Mouse (Mus musculus) frontal cortex, postnatal 14 days (tissue): ENCODE results near the gene Gcnt2.
"Not testable (repeated sequence)": the region's sequence is repeated elsewhere in the genome, so short reads cannot be mapped to it uniquely, and the experiment has no call there.

ENCODE experiments used
- DNase-seq, 2 experiments: peaks; one replicate each; pipeline ENCODE4 v3.0.0; 2022; ENCODE audit warnings: low spot score in 2 of 2

Gcnt2 gene

GRCm38 (mm10) chr13:40998537-40998936, 139.0 kb downstream of the Gcnt2 start:
- not testable (repeated sequence) for DNase-seq

GRCm38 (mm10) chr13:41000140-41000925, 140.8 kb downstream of the Gcnt2 start:
- DNase-seq = peak; percentile 27 to 37

DNA sequence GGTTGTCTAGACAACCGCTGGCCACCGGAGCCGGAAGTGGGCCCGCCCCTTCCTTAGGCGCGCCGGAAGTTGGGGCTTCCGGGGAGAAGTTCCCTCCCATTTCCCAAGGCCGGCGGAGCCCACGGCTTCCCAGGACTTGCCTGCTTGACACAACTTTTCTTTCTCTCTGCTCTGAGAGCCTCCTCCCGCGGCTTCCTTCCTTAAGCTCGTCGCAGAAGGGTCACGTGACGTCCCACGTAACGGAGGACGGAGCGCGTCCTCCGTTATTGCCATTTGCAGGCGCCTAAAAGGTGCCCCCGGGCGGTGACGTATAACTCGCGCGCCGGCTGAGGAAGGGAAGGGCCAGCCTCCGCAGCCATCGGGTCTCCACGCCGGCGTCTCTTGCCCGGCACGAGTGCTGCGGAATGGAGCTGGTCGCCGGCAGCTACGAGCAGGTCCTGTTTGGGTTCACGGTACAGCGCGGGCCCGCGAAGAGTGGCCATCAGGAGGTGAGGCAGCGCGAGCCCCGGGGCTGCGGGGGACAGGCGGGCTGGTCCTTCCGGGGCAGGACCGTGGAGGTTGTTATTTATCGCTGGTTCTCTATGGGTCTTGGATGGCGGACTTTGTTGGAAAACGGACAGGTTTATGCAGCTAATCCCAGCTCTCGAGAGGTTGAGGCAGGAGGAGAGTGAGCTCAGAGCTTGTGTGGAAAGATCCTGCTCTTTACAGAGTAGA, 141.5 kb downstream of the Gcnt2 start, which contains the start of gene Pak1ip1:
Gene Pak1ip1 (plus strand): TSS at position 98 of the 714 bp plus-strand sequence.
- DNase-seq = peak; percentile 89 to 90

DNA sequence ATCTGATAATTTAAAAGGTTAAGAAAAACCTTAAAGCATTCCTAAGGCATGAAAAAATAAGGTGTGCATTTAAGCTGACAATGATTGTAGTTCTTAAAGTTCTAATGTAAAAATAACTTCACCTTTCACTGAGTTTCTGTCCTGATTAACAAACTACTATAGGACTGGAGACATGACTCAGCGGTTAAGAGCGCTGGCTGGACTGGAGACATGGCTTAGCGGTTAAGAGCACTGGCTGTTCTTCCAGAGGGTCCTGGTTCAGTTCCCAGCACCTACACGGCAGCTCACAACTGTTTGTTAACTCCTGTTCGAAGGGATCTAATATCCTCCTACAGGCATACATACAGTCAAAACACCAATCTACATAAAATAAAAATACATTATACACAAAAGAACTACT, 142.4 kb downstream of the Gcnt2 start:
- DNase-seq = no peak

GRCm38 (mm10) chr13:41006244-41006643, 146.7 kb downstream of the Gcnt2 start:
- DNase-seq = no peak

- DNase-seq = no peak
These were observed 148.7 kb downstream of the Gcnt2 start for GRCm38 (mm10) chr13:41008271-41008670.

GRCm38 (mm10) chr13:41008946-41009345, 149.4 kb downstream of the Gcnt2 start:
- no peak for DNase-seq
